ENCODE assay signal across 19 mouse cellular contexts in the genomic region with DNA sequence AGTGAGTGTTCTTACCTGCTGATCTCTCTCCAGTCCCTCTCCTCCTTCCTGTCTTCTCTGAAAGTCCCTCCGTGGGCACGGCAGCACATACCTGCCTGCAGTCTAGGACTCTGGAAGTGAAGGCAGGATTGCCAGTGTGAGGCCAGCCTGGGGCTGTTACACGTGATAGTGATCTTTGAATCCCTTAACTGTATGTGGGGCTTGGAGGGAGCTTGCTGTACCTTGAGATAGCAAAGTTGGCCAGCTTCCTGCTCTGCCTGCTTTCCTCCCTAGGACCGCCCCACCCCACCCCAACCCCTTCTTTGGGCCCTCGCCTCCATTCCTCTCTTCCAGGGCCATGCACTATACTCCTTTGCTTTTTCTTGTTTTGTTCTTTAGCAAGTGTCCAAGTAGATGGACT. TPM values are rescaled to one million over a fixed set of nuclear protein-coding genes. Genes with fewer than 3 reads are reported as not detected.
DNase-seq lines count a peak whose midpoint lies in the region; ATAC-seq lines count a peak whose summit lies in the region.
"Had no signal": no experiment of that assay in that cellular context is flagged by ENCODE, and none has a peak within 500 bp of the region (broad histone marks: within the 10 kb centered on the region; RNA-seq: fewer than 3 reads in every experiment).

No protein-coding gene starts in this region.

- H3K9ac ChIP-seq in embryonic facial prominence, embryonic 13.5 days, result 0 out of 2 replicates have a peak overlapping the region, but pooled peaks have one; percentile 40
- H3K9ac ChIP-seq in intestine, embryonic 15.5 days, result no peak overlapping the region
- H3K9ac ChIP-seq in liver, embryonic 15.5 days, result no peak overlapping the region
- H3K9ac ChIP-seq in forebrain, embryonic 14.5 days (ENCODE audit: low read length), result no peak overlapping the region
- H3K9ac ChIP-seq: midbrain, embryonic 12.5 days had no signal

- no peak overlapping the region for H3K4me2 ChIP-seq in embryonic facial prominence, embryonic 13.5 days
- H3K4me2 ChIP-seq in intestine, embryonic 15.5 days (replicated peaks), result no peak overlapping the region
- H3K4me2 ChIP-seq in liver, embryonic 15.5 days, result peak overlapping the region; percentile 51
- H3K4me2 ChIP-seq in forebrain, embryonic 14.5 days (ENCODE audit: low read length), result no peak overlapping the region
- H3K4me2 ChIP-seq: midbrain, embryonic 12.5 days had no signal

- no peaks in the 10 kb centered on the region for H3K27me3 ChIP-seq in embryonic facial prominence, embryonic 13.5 days
- H3K27me3 ChIP-seq in embryonic facial prominence, embryonic 10.5 days (replicated peaks; ENCODE audit: low read depth, poor library complexity, severe bottlenecking), result no peaks in the 10 kb centered on the region
- no peaks in the 10 kb centered on the region for H3K27me3 ChIP-seq in intestine, embryonic 15.5 days (replicated peaks)
- H3K27me3 ChIP-seq in liver, embryonic 15.5 days, result no peaks in the 10 kb centered on the region
- no peaks in the 10 kb centered on the region for H3K27me3 ChIP-seq in forebrain, embryonic 14.5 days (replicated peaks; ENCODE audit: control insufficient read depth, insufficient read depth, low read length)
- H3K27me3 ChIP-seq: midbrain, embryonic 12.5 days had no signal

- WGBS in embryonic facial prominence, embryonic 13.5 days, result 47% methylated on average over 5 of the region's 5 CpGs
- 71% methylated on average over 5 of the region's 5 CpGs for WGBS in embryonic facial prominence, embryonic 10.5 days
- 57% methylated on average over 5 of the region's 5 CpGs for WGBS in intestine, embryonic 15.5 days
- WGBS in liver, embryonic 15.5 days (ENCODE audit: insufficient replicate concordance), result 21% methylated on average over 5 of the region's 5 CpGs
- WGBS in forebrain, embryonic 14.5 days, result 81% methylated on average over 5 of the region's 5 CpGs

- H3K27ac ChIP-seq in embryonic facial prominence, embryonic 13.5 days, result no peak overlapping the region
- H3K27ac ChIP-seq in embryonic facial prominence, embryonic 10.5 days (replicated peaks), result no peak overlapping the region
- H3K27ac ChIP-seq in intestine, embryonic 15.5 days, result 0 out of 2 replicates have a peak overlapping the region, but pooled peaks have one; percentile 32
- peak overlapping the region; percentile 6; the same call in 1 of the 2 replicates for H3K27ac ChIP-seq in liver, embryonic 15.5 days (replicated peaks)
- H3K27ac ChIP-seq in forebrain, embryonic 14.5 days (ENCODE audit: low read depth, low read length), result no peak overlapping the region
- H3K27ac ChIP-seq: heart, adult 2 months; hindbrain, postnatal 0 days; midbrain, embryonic 12.5 days had no signal

- no peak for DNase-seq in embryonic facial prominence, embryonic 10.5 days (ENCODE audit: low spot score)
- DNase-seq in MEL-GATA-1-ER (ENCODE audit: extremely low read depth, low read depth), result peak; percentile 28
- no peak for DNase-seq in gastrocnemius, postnatal 25 days
- DNase-seq in forebrain, embryonic 14.5 days (ENCODE audit: low spot score), result no peak
- DNase-seq in right cerebral cortex, postnatal 4 days, result no peak
- DNase-seq: adrenal gland, postnatal 14 days; cerebellum, adult 2 months; heart, adult 2 months; heart, postnatal 14 days; kidney, adult 9 months; kidney, postnatal 4 days; lung, postnatal 14 days; right cerebral cortex, postnatal 25 days had no signal

- no peak for ATAC-seq in embryonic facial prominence, embryonic 13.5 days (ENCODE audit: insufficient number of reproducible peaks, insufficient read depth, low FRiP score, low TSS enrichment, low read depth)
- peak; percentile 91 for ATAC-seq in intestine, embryonic 15.5 days
- peak; percentile 85 for ATAC-seq in liver, embryonic 15.5 days (ENCODE audit: insufficient read depth)
- no peak for ATAC-seq in forebrain, embryonic 14.5 days
- ATAC-seq: CD4-positive, CD25-positive, alpha-beta regulatory T cell, adult 4 months; hindbrain, postnatal 0 days had no signal

- H3K36me3 ChIP-seq in embryonic facial prominence, embryonic 13.5 days, result peaks cover 34% of the 10 kb centered on the region
- peaks cover 25% of the 10 kb centered on the region for H3K36me3 ChIP-seq in embryonic facial prominence, embryonic 10.5 days (replicated peaks)
- H3K36me3 ChIP-seq in intestine, embryonic 15.5 days, result no peaks in the 10 kb centered on the region; the same call in 1 of the 2 replicates
- H3K36me3 ChIP-seq in liver, embryonic 15.5 days (replicated peaks), result peaks cover 17% of the 10 kb centered on the region; the same call in 1 of the 2 replicates
- peaks cover 5% of the 10 kb centered on the region; the same call in 1 of the 2 replicates for H3K36me3 ChIP-seq in forebrain, embryonic 14.5 days (ENCODE audit: control insufficient read depth, insufficient read depth, low read length)

- H3K4me3 ChIP-seq in embryonic facial prominence, embryonic 13.5 days, result no peak overlapping the region
- no peak overlapping the region for H3K4me3 ChIP-seq in embryonic facial prominence, embryonic 10.5 days
- H3K4me3 ChIP-seq in intestine, embryonic 15.5 days (replicated peaks), result no peak overlapping the region
- H3K4me3 ChIP-seq in liver, embryonic 15.5 days (replicated peaks), result no peak overlapping the region
- H3K4me3 ChIP-seq in forebrain, embryonic 14.5 days (ENCODE audit: low read depth, low read length), result no peak overlapping the region
- H3K4me3 ChIP-seq: heart, adult 2 months; midbrain, embryonic 12.5 days had no signal

- no peaks in the 10 kb centered on the region for H3K9me3 ChIP-seq in embryonic facial prominence, embryonic 13.5 days
- no peaks in the 10 kb centered on the region for H3K9me3 ChIP-seq in embryonic facial prominence, embryonic 10.5 days
- H3K9me3 ChIP-seq in intestine, embryonic 15.5 days, result no peaks in the 10 kb centered on the region
- no peaks in the 10 kb centered on the region for H3K9me3 ChIP-seq in liver, embryonic 15.5 days (replicated peaks)
- no peaks in the 10 kb centered on the region for H3K9me3 ChIP-seq in forebrain, embryonic 14.5 days (replicated peaks; ENCODE audit: control insufficient read depth, low read length)
- H3K9me3 ChIP-seq: midbrain, embryonic 12.5 days had no signal

- H3K4me1 ChIP-seq in embryonic facial prominence, embryonic 13.5 days, result no peaks in the 10 kb centered on the region
- H3K4me1 ChIP-seq in embryonic facial prominence, embryonic 10.5 days, result no peaks in the 10 kb centered on the region
- H3K4me1 ChIP-seq in intestine, embryonic 15.5 days (replicated peaks), result peaks cover 3% of the 10 kb centered on the region; the same call in 1 of the 2 replicates
- peaks cover 30% of the 10 kb centered on the region for H3K4me1 ChIP-seq in liver, embryonic 15.5 days (replicated peaks)
- no peaks in the 10 kb centered on the region for H3K4me1 ChIP-seq in forebrain, embryonic 14.5 days (ENCODE audit: control insufficient read depth, insufficient read depth, low read length)
- H3K4me1 ChIP-seq: midbrain, embryonic 12.5 days had no signal

RNA-seq across cellular contexts. Expression of a gene that starts 18.3 kb away (rescaled TPM):
- 6.5 and 7.1 TPM in 2 replicates for polyA plus RNA-seq in embryonic facial prominence, embryonic 13.5 days (2015; fragmentation: Nextera tagmentation; extraction: Ambion mirVana)
- 9.5 and 10.3 TPM in 2 replicates for polyA plus RNA-seq in embryonic facial prominence, embryonic 10.5 days (2016; fragmentation: Nextera tagmentation; extraction: Ambion mirVana)
- polyA plus RNA-seq in intestine, embryonic 15.5 days (2015; fragmentation: Nextera tagmentation; extraction: Ambion mirVana), result 3.9 and 4.1 TPM in 2 replicates
- polyA plus RNA-seq in liver, embryonic 15.5 days (2015; fragmentation: Nextera tagmentation; extraction: Ambion mirVana), result 2.2 and 2.5 TPM in 2 replicates
- 10 to 100 TPM; 21.5 to 24.4 TPM for total RNA-seq in gastrocnemius, postnatal 25 days (2021)
- 4.3 and 5.3 TPM in 2 replicates for polyA plus RNA-seq in forebrain, embryonic 14.5 days (2014; fragmentation: Nextera tagmentation; extraction: Ambion mirVana)

RNA-seq across cellular contexts. Expression of a gene that starts 34.6 kb away (rescaled TPM):
- 13.3 and 13.4 TPM in 2 replicates for polyA plus RNA-seq in embryonic facial prominence, embryonic 13.5 days (2015; fragmentation: Nextera tagmentation; extraction: Ambion mirVana)
- 18.0 and 19.4 TPM in 2 replicates for polyA plus RNA-seq in embryonic facial prominence, embryonic 10.5 days (2016; fragmentation: Nextera tagmentation; extraction: Ambion mirVana)
- polyA plus RNA-seq in intestine, embryonic 15.5 days (2015; fragmentation: Nextera tagmentation; extraction: Ambion mirVana), result 12.5 and 13.3 TPM in 2 replicates
- 3.4 and 4.3 TPM in 2 replicates for polyA plus RNA-seq in liver, embryonic 15.5 days (2015; fragmentation: Nextera tagmentation; extraction: Ambion mirVana)
- 10 to 100 TPM; 11.2 to 15.3 TPM for total RNA-seq in gastrocnemius, postnatal 25 days (2021)
- polyA plus RNA-seq in forebrain, embryonic 14.5 days (2014; fragmentation: Nextera tagmentation; extraction: Ambion mirVana), result 39.4 and 40.3 TPM in 2 replicates

RNA-seq across cellular contexts. Expression of a gene that starts 35.1 kb away (rescaled TPM):
- 89.6 and 90.4 TPM in 2 replicates for polyA plus RNA-seq in embryonic facial prominence, embryonic 13.5 days (2015; fragmentation: Nextera tagmentation; extraction: Ambion mirVana)
- 87.5 and 96.2 TPM in 2 replicates for polyA plus RNA-seq in embryonic facial prominence, embryonic 10.5 days (2016; fragmentation: Nextera tagmentation; extraction: Ambion mirVana)
- 54.0 and 54.4 TPM in 2 replicates for polyA plus RNA-seq in intestine, embryonic 15.5 days (2015; fragmentation: Nextera tagmentation; extraction: Ambion mirVana)
- polyA plus RNA-seq in liver, embryonic 15.5 days (2015; fragmentation: Nextera tagmentation; extraction: Ambion mirVana), result 21.6 and 22.2 TPM in 2 replicates
- 10 to 100 TPM; 13.5 to 18.2 TPM for total RNA-seq in gastrocnemius, postnatal 25 days (2021)
- 65.2 and 66.1 TPM in 2 replicates for polyA plus RNA-seq in forebrain, embryonic 14.5 days (2014; fragmentation: Nextera tagmentation; extraction: Ambion mirVana)

RNA-seq across cellular contexts. Expression of a gene that starts 36.6 kb away (rescaled TPM):
- 326 and 362 TPM in 2 replicates for polyA plus RNA-seq in embryonic facial prominence, embryonic 13.5 days (2015; fragmentation: Nextera tagmentation; extraction: Ambion mirVana)
- polyA plus RNA-seq in embryonic facial prominence, embryonic 10.5 days (2016; fragmentation: Nextera tagmentation; extraction: Ambion mirVana), result 412 and 414 TPM in 2 replicates
- 250 and 266 TPM in 2 replicates for polyA plus RNA-seq in intestine, embryonic 15.5 days (2015; fragmentation: Nextera tagmentation; extraction: Ambion mirVana)
- polyA plus RNA-seq in liver, embryonic 15.5 days (2015; fragmentation: Nextera tagmentation; extraction: Ambion mirVana), result 115 and 125 TPM in 2 replicates
- total RNA-seq in gastrocnemius, postnatal 25 days (2021), result 10 to 100 TPM; 62.8 to 63.4 TPM
- polyA plus RNA-seq in forebrain, embryonic 14.5 days (2014; fragmentation: Nextera tagmentation; extraction: Ambion mirVana), result 301 and 338 TPM in 2 replicates

RNA-seq across cellular contexts. Expression of a gene that starts 54.1 kb away (rescaled TPM):
- polyA plus RNA-seq in embryonic facial prominence, embryonic 13.5 days (2015; fragmentation: Nextera tagmentation; extraction: Ambion mirVana), result 18.3 and 20.2 TPM in 2 replicates
- polyA plus RNA-seq in embryonic facial prominence, embryonic 10.5 days (2016; fragmentation: Nextera tagmentation; extraction: Ambion mirVana), result 15.5 and 15.7 TPM in 2 replicates
- polyA plus RNA-seq in intestine, embryonic 15.5 days (2015; fragmentation: Nextera tagmentation; extraction: Ambion mirVana), result 19.0 and 22.1 TPM in 2 replicates
- 13.3 and 18.2 TPM in 2 replicates for polyA plus RNA-seq in liver, embryonic 15.5 days (2015; fragmentation: Nextera tagmentation; extraction: Ambion mirVana)
- total RNA-seq in gastrocnemius, postnatal 25 days (2021), result 100 to 1,000 TPM; 125 to 149 TPM
- polyA plus RNA-seq in forebrain, embryonic 14.5 days (2014; fragmentation: Nextera tagmentation; extraction: Ambion mirVana), result 9.8 and 10.2 TPM in 2 replicates

Comparison
In these comparisons a context has a peak if more than half of its experiments do, and no peak if none do; other contexts are left out.
1. ATAC-seq: peak in intestine, embryonic 15.5 days (single experiment) and liver, embryonic 15.5 days (single experiment); none in embryonic facial prominence, embryonic 13.5 days (single experiment) and forebrain, embryonic 14.5 days (single experiment).
2. H3K27ac ChIP-seq: peak in intestine, embryonic 15.5 days (single experiment) and liver, embryonic 15.5 days (single experiment); none in embryonic facial prominence, embryonic 13.5 days (single experiment), embryonic facial prominence, embryonic 10.5 days (single experiment) and forebrain, embryonic 14.5 days (single experiment).